Mouse (Mus musculus): ENCODE data around the gene Vps51. TPM values are rescaled to one million over a fixed set of nuclear protein-coding genes. Genes with fewer than 3 reads are reported as not detected.

The Vps51 gene
- polyA plus RNA-seq (2014; fragmentation: Nextera tagmentation; extraction: Ambion mirVana) = 60.8 and 75.0 TPM in 2 replicates

GRCm38 (mm10) chr19:6076564-6077393 lies at the start of gene Vps51:
TSS of gene Vps51 (minus strand) at chr19:6077231.
- H3K27me3 ChIP-seq (ENCODE audit: control insufficient read depth, insufficient read depth, low read length) = no peaks in the 10 kb centered on the region
- no peaks in the 10 kb centered on the region for H3K9me3 ChIP-seq (ENCODE audit: control insufficient read depth, low read length)
- peak within 1 kb of the TSS; percentile 79 for H3K9ac ChIP-seq (ENCODE audit: low read depth, low read length)
- H3K4me3 ChIP-seq (ENCODE audit: low read length) = peak within 1 kb of the TSS; percentile 88
- H3K27ac ChIP-seq (ENCODE audit: low read depth, low read length) = peak within 1 kb of the TSS; percentile 86
- peak within 1 kb of the TSS; percentile 91 for H3K4me2 ChIP-seq (replicated peaks; ENCODE audit: low read depth, low read length)
- H3K4me1 ChIP-seq (ENCODE audit: control insufficient read depth, insufficient read depth, low read length) = peaks cover 7% of the 10 kb centered on the region
- peak; percentile 78 for ATAC-seq (ENCODE audit: low FRiP score, low TSS enrichment)
- peaks cover 33% of the 10 kb centered on the region for H3K36me3 ChIP-seq (ENCODE audit: control insufficient read depth, insufficient read depth, low read length)
- under 1% methylated on average over 33 of the region's 33 CpGs for WGBS

GRCm38 (mm10) chr19:6126289-6126688 lies 49.3 kb upstream of the Vps51 start:
- no peak overlapping the region for H3K4me2 ChIP-seq (replicated peaks; ENCODE audit: low read depth, low read length)
- no peak overlapping the region for H3K27ac ChIP-seq (ENCODE audit: low read depth, low read length)
- ATAC-seq (ENCODE audit: low FRiP score, low TSS enrichment) = no peak
- H3K9ac ChIP-seq (ENCODE audit: low read depth, low read length) = no peak overlapping the region
- H3K27me3 ChIP-seq (ENCODE audit: control insufficient read depth, insufficient read depth, low read length) = no peaks in the 10 kb centered on the region
- no peaks in the 10 kb centered on the region for H3K36me3 ChIP-seq (ENCODE audit: control insufficient read depth, insufficient read depth, low read length)
- 0 out of 2 replicates have a peak, but pooled peaks cover 4% of the 10 kb centered on the region for H3K4me1 ChIP-seq (ENCODE audit: control insufficient read depth, insufficient read depth, low read length)
- H3K4me3 ChIP-seq (ENCODE audit: low read length) = no peak overlapping the region
- no peaks in the 10 kb centered on the region for H3K9me3 ChIP-seq (ENCODE audit: control insufficient read depth, low read length)
- 31% methylated on average over 4 of the region's 4 CpGs for WGBS

DNA sequence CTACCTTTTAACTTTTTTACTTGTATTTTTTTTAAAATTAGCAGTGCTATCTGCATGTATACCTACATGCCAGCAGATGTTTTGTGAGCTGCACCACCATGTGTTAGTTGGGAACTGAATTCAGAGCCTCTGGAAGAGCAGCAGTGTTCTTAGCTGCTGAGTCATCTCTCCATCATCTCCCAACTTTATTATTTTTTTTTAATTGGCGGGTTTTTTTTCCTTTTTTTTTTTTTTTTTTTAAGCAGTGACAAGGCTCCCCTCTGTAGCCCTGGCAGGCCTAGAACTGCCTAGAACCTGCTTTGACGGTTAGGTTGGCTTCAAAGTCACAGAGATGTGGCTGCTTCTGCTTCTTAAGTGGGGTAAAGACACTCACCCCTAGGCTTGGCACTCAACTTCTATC lies 47.9 kb upstream of the Vps51 start:
- no peak overlapping the region for H3K9ac ChIP-seq (ENCODE audit: low read depth, low read length)
- H3K4me2 ChIP-seq (replicated peaks; ENCODE audit: low read depth, low read length) = no peak overlapping the region
- H3K27me3 ChIP-seq (ENCODE audit: control insufficient read depth, insufficient read depth, low read length) = no peaks in the 10 kb centered on the region
- H3K27ac ChIP-seq (ENCODE audit: low read depth, low read length) = no peak overlapping the region
- 75% methylated on average over 2 of the region's 2 CpGs for WGBS
- no peak for ATAC-seq (ENCODE audit: low FRiP score, low TSS enrichment)
- no peaks in the 10 kb centered on the region for H3K9me3 ChIP-seq (ENCODE audit: control insufficient read depth, low read length)
- H3K36me3 ChIP-seq (ENCODE audit: control insufficient read depth, insufficient read depth, low read length) = no peaks in the 10 kb centered on the region
- 0 out of 2 replicates have a peak, but pooled peaks cover 4% of the 10 kb centered on the region for H3K4me1 ChIP-seq (ENCODE audit: control insufficient read depth, insufficient read depth, low read length)
- H3K4me3 ChIP-seq (ENCODE audit: low read length) = no peak overlapping the region

DNA sequence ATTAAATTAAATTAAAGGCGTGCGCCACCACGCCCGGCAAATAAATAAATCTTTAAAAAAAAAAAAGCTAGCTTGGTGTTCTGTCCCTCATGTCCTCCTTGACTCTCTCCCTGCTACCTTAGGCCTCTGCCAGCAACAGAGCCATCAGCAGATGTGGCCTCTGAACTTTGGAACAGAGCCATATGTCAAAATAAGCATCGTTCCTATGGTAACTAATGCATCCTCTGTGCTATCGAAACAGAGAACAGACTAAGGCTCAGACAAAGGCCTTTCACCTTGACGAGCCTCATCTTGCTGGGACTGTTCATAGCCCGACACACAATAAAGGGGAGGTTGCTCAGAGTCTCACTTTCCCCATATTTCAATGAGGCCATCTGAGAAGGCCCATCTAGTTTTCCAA lies 46.3 kb upstream of the Vps51 start:
- Histone ChIP-seq H3K36me3 (ENCODE audit: control insufficient read depth, insufficient read depth, low read length) (no peaks in the 10 kb centered on the region), H3K9ac (ENCODE audit: low read depth, low read length) (no peak overlapping the region), H3K4me3 (ENCODE audit: low read length) (no peak overlapping the region), H3K27ac (ENCODE audit: low read depth, low read length) (no peak overlapping the region), H3K27me3 (ENCODE audit: control insufficient read depth, insufficient read depth, low read length) (no peaks in the 10 kb centered on the region), H3K4me1 (ENCODE audit: control insufficient read depth, insufficient read depth, low read length) (peaks cover 10% of the 10 kb centered on the region; the same call in 1 of the 2 replicates), H3K4me2 (replicated peaks; ENCODE audit: low read depth, low read length) (no peak overlapping the region), H3K9me3 (ENCODE audit: control insufficient read depth, low read length) (no peaks in the 10 kb centered on the region)
- WGBS = 82% methylated on average over 8 of the region's 8 CpGs
- ATAC-seq (ENCODE audit: low FRiP score, low TSS enrichment) = no peak

GRCm38 (mm10) chr19:6121761-6122160 lies 44.7 kb upstream of the Vps51 start:
- WGBS = 27% methylated on average over 19 of the region's 19 CpGs
- Histone ChIP-seq H3K4me2 (replicated peaks; ENCODE audit: low read depth, low read length) (no peak overlapping the region), H3K9ac (ENCODE audit: low read depth, low read length) (peak overlapping the region; percentile 31; the same call in 1 of the 2 replicates), H3K27me3 (ENCODE audit: control insufficient read depth, insufficient read depth, low read length) (no peaks in the 10 kb centered on the region), H3K4me1 (ENCODE audit: control insufficient read depth, insufficient read depth, low read length) (peaks cover 16% of the 10 kb centered on the region; the same call in 1 of the 2 replicates), H3K9me3 (ENCODE audit: control insufficient read depth, low read length) (no peaks in the 10 kb centered on the region), H3K4me3 (ENCODE audit: low read length) (no peak overlapping the region), H3K27ac (ENCODE audit: low read depth, low read length) (no peak overlapping the region), H3K36me3 (ENCODE audit: control insufficient read depth, insufficient read depth, low read length) (no peaks in the 10 kb centered on the region)
- ATAC-seq (ENCODE audit: low FRiP score, low TSS enrichment) = no peak

DNA sequence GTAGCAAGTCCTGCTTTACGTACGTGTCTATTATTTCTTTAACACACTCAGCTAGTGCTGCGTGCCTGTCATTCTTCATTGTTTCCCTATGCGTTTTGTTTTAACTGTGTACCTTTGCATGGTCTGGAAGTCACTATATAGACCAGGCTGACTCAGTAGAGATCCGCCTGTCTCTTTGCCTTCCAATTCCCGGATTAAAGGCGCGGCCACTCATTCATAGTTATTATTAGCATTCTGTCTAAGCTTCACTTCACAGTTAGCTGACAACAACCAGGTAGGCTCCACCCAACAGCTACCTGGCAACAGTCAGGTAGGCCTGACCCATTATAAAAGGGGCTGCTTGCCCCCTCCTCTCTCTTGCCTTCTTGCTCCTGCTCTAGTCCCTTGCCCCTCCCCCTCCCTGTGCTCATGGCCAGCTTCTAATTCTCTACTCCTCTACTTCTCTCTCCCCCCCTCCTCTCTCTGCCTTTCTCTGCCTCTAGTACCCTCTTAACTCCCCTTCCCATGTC lies 41.7 kb upstream of the Vps51 start:
- Histone ChIP-seq H3K36me3 (ENCODE audit: control insufficient read depth, insufficient read depth, low read length) (peaks cover 25% of the 10 kb centered on the region), H3K4me3 (ENCODE audit: low read length) (peak overlapping the region; percentile 55), H3K9ac (ENCODE audit: low read depth, low read length) (peak overlapping the region; percentile 80), H3K4me2 (replicated peaks; ENCODE audit: low read depth, low read length) (peak overlapping the region; percentile 86), H3K27me3 (ENCODE audit: control insufficient read depth, insufficient read depth, low read length) (no peaks in the 10 kb centered on the region), H3K27ac (ENCODE audit: low read depth, low read length) (peak overlapping the region; percentile 97), H3K4me1 (ENCODE audit: control insufficient read depth, insufficient read depth, low read length) (peaks cover 16% of the 10 kb centered on the region; the same call in 1 of the 2 replicates), H3K9me3 (ENCODE audit: control insufficient read depth, low read length) (no peaks in the 10 kb centered on the region)
- 2% methylated on average over 8 of the region's 8 CpGs for WGBS
- peak; percentile 9 for ATAC-seq (ENCODE audit: low FRiP score, low TSS enrichment)

DNA sequence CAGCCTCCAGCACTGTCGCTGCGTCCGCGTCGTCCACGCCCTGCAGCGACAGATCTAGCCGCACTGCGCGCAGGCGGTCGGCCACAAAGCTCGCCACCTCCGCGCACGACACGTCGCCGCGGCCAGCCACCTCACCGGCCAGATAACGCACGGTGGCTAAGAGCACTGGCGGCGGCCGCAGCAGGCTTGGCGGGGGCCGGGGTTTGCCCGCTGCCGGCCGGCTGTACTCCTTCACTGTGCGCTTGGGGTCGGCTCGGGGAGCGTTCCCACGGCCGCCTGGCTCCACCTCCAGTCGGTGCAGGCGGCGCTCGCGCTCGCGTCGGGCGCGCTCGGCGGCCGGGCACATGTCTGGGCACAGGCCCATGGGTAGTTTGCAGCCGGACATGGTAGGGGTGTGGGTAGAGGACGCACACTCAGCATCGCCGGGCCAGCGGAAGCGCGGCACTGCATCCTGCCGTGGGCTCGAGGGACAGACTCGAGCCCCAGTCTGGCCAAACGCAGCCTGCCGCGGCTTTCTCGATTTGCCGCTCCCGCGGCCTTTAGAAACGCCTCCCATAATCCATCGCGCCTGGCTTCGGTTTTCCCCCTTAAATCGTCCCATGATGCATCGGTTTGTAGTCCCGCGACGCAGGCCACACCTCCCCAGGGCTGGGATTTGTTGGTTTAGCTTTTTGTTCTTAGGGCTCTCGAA lies 41.1 kb upstream of the Vps51 start, which contains the start of gene Sac3d1:
TSS of gene Sac3d1 (minus strand) at position 665 of the 691 bp plus-strand sequence.
- H3K27ac ChIP-seq (ENCODE audit: low read depth, low read length) = peak within 1 kb of the TSS; percentile 97
- H3K36me3 ChIP-seq (ENCODE audit: control insufficient read depth, insufficient read depth, low read length) = peaks cover 25% of the 10 kb centered on the region
- peak within 1 kb of the TSS; percentile 55 for H3K4me3 ChIP-seq (ENCODE audit: low read length)
- under 1% methylated on average over 77 of the region's 77 CpGs for WGBS
- H3K4me2 ChIP-seq (replicated peaks; ENCODE audit: low read depth, low read length) = peak within 1 kb of the TSS; percentile 86
- peak within 1 kb of the TSS; percentile 80 for H3K9ac ChIP-seq (ENCODE audit: low read depth, low read length)
- no peaks in the 10 kb centered on the region for H3K9me3 ChIP-seq (ENCODE audit: control insufficient read depth, low read length)
- peak; percentile 86 for ATAC-seq (ENCODE audit: low FRiP score, low TSS enrichment)
- no peaks in the 10 kb centered on the region for H3K27me3 ChIP-seq (ENCODE audit: control insufficient read depth, insufficient read depth, low read length)
- peaks cover 16% of the 10 kb centered on the region; the same call in 1 of the 2 replicates for H3K4me1 ChIP-seq (ENCODE audit: control insufficient read depth, insufficient read depth, low read length)

DNA sequence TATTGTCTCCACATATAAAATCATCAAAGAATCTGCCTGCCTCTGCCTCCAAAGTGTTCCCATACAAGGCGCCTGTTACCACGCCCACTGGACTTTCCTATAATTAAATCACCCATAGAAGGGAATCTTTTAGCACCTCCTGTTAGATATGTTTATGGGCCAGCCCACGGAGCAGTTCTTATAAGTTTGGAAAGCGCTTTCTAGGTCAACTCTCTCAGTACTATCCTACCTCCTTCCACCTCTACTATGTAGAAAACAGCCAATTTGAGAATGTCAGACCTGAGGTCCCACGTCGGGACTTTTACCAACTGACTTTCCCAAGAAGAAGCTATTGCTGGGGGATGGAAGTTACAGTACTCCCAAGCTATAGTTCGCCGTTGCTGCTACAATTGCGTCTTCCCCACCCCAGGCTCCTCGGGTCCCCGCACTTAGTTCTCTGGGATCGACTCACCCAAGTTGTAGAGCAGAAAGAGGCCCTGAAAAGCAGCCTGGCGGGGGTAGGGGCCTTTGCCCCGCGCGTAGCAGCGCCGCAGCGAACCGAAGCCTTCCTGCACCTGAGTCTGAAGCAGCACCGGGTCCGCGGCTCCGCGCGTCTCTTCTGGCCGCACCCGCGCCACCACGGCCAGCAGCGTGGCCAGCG lies 40.4 kb upstream of the Vps51 start:
- peak overlapping the region; percentile 80 for H3K9ac ChIP-seq (ENCODE audit: low read depth, low read length)
- peaks cover 25% of the 10 kb centered on the region for H3K36me3 ChIP-seq (ENCODE audit: control insufficient read depth, insufficient read depth, low read length)
- peaks cover 16% of the 10 kb centered on the region; the same call in 1 of the 2 replicates for H3K4me1 ChIP-seq (ENCODE audit: control insufficient read depth, insufficient read depth, low read length)
- 6% methylated on average over 32 of the region's 32 CpGs for WGBS
- peak overlapping the region; percentile 86 for H3K4me2 ChIP-seq (replicated peaks; ENCODE audit: low read depth, low read length)
- H3K4me3 ChIP-seq (ENCODE audit: low read length) = peak overlapping the region; percentile 55
- no peaks in the 10 kb centered on the region for H3K9me3 ChIP-seq (ENCODE audit: control insufficient read depth, low read length)
- no peak; the same call in 1 of the 2 replicates for ATAC-seq (ENCODE audit: low FRiP score, low TSS enrichment)
- peak overlapping the region; percentile 97 for H3K27ac ChIP-seq (ENCODE audit: low read depth, low read length)
- no peaks in the 10 kb centered on the region for H3K27me3 ChIP-seq (ENCODE audit: control insufficient read depth, insufficient read depth, low read length)

All from kidney, embryonic 14.5 days (tissue).